Mouse (Mus musculus) embryonic facial prominence, embryonic 11.5 days (tissue): ENCODE measurements around the gene Dlat. TPM values are rescaled to one million over a fixed set of nuclear protein-coding genes. Genes with fewer than 3 reads are reported as not detected.

ENCODE experiments used
- ATAC-seq: fragments of 200-750 bp; cut with Nextera tagmentation; replicated peaks from 2 replicates; pipeline ENCODE4 v1.8.0; 2017; ENCODE audit warnings: low read depth; ENCODE audit not compliant: insufficient number of reproducible peaks, low FRiP score, low TSS enrichment
- DNase-seq: peaks from one replicate; pipeline ENCODE4 v3.0.0-alpha.2; 2015; ENCODE audit warnings: low spot score
- H3K27ac ChIP-seq: fragments of 300-500 bp; sonication (generic); replicated peaks from 2 replicates; pipeline ENCODE4 v1.5.1; 2014; ENCODE audit warnings: mild to moderate bottlenecking, low read depth, low read length, control low read depth
- H3K27me3 ChIP-seq: fragments of 300-500 bp; sonication (generic); 2 replicates; pipeline ENCODE4 v1.6.1; 2014; ENCODE audit warnings: mild to moderate bottlenecking, low read length, moderate library complexity, mixed read lengths; ENCODE audit not compliant: control insufficient read depth, insufficient read depth
- H3K36me3 ChIP-seq: fragments of 300-500 bp; sonication (generic); replicated peaks from 2 replicates; pipeline ENCODE4 v1.6.1; 2014; ENCODE audit warnings: low read depth, mild to moderate bottlenecking, low read length, moderate library complexity, mixed read lengths; ENCODE audit not compliant: control insufficient read depth, insufficient read depth
- H3K4me1 ChIP-seq: fragments of 300-500 bp; sonication (generic); 2 replicates; pipeline ENCODE4 v1.6.1; 2014; ENCODE audit warnings: low read length, mixed read lengths; ENCODE audit not compliant: control insufficient read depth, insufficient read depth
- H3K4me2 ChIP-seq: fragments of 300-500 bp; sonication (generic); 2 replicates; pipeline ENCODE4 v1.6.1; 2014; ENCODE audit warnings: low read depth, mild to moderate bottlenecking, control low read depth, low read length, moderate library complexity
- H3K4me3 ChIP-seq: fragments of 300-500 bp; sonication (generic); 2 replicates; pipeline ENCODE4 v1.5.1; 2014; ENCODE audit warnings: low read depth, low read length, control low read depth
- H3K9ac ChIP-seq: fragments of 300-500 bp; sonication (generic); replicated peaks from 2 replicates; pipeline ENCODE4 v1.6.1; 2014; ENCODE audit warnings: mild to moderate bottlenecking, control low read depth, low read length
- H3K9me3 ChIP-seq: fragments of 300-500 bp; sonication (generic); replicated peaks from 2 replicates; pipeline ENCODE4 v1.6.1; 2016; ENCODE audit warnings: mild to moderate bottlenecking, low read length, inconsistent platforms, mixed read lengths; ENCODE audit not compliant: control insufficient read depth
- WGBS: fragments of 180-500 bp; shearing (Covaris S2); extraction: QIAGEN DNeasy Blood & Tissue Kit; methylation state at CpG from one replicate; pipeline ENCODE4 v1.1.7; 2014; 5-methylcytosine and 5-hydroxymethylcytosine counted together
- polyA plus RNA-seq: library from polyadenylated mRNA; unstranded; fragments of >200 nt; fragmentation: Nextera tagmentation; extraction: Ambion mirVana; gene quantifications from 2 replicates; pipeline ENCODE4 v1.2.1, GENCODE M21; 2014

The Dlat gene
- polyA plus RNA-seq, 1 experiment from 2014 or later, result 65.6 TPM

DNA sequence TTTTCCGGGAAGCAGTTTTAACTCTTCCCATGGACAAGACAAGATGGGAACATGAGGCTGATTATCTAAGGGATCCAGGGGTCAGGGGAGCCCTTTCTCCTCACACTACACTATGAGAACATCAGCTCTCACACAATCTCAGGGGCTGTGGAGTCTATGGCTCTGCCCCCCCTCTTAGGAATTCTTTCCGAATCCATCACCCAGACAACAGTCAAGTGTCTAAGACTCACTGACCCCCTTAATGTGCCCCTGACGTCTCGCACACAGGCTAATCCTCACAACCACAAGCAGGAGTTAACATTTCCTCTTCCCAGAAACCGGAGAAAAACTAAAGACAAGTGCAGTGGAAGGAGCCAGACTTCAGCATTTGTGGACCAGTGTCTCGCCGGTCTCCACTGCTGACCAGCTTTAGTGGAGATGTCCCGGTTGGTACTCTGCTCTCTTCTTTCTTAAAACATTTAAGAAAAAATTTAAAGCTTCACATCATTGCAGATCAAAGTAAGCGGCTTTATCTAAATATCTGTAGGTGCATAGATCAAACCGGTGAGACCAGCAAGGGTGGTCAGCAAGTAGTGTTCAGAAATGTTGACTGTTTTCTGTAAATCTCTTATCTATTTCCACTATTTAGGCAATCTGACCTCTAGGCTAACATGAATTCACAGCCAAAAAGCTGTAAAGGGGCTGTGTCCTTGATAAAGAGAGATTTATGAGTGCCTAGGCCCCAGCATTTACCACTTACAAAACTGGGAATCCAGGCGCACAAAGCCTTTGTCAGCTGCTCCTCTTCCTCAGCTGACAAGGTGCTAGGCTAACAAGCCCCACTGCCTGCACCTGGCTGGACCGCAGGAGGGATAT, 37.5 kb upstream of the Dlat start:
- DNase-seq, result no peak
- peaks cover 4% of the 10 kb centered on the region; the same call in 1 of the 2 replicates for H3K4me1 ChIP-seq
- 63% methylated on average over 12 of the region's 12 CpGs for WGBS
- H3K4me2 ChIP-seq, result peak overlapping the region; percentile 43
- peaks cover 3% of the 10 kb centered on the region; the same call in 1 of the 2 replicates for H3K27me3 ChIP-seq
- H3K4me3 ChIP-seq, result no peak overlapping the region
- H3K36me3 ChIP-seq, result peaks cover under 1% of the 10 kb centered on the region; the same call in 1 of the 2 replicates
- H3K9ac ChIP-seq, result peak overlapping the region; percentile 50; the same call in 1 of the 2 replicates
- no peaks in the 10 kb centered on the region for H3K9me3 ChIP-seq
- H3K27ac ChIP-seq, result no peak overlapping the region
- no peak for ATAC-seq

DNA sequence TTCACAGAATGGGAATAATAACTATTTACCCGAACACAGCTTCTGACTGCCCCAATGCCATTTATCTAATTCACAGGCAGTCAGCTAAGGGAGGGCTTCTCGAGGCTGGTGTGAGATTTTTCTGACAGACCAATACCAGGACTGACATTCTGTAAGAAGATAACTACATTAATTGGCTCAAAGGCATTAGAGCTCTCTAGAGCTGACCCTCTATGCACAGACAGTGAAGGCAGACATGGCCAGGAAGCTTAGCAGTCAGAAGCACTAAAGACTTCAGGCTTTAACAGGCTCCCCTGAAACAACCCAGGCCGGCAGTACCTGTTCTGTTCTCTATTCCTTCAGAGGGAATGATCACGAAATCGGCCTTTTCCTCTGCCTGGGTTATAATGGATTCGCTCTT, 35.6 kb upstream of the Dlat start:
- H3K27me3 ChIP-seq, result peaks cover 3% of the 10 kb centered on the region; the same call in 1 of the 2 replicates
- H3K27ac ChIP-seq, result no peak overlapping the region
- H3K4me2 ChIP-seq, result no peak overlapping the region
- H3K9ac ChIP-seq, result no peak overlapping the region
- H3K9me3 ChIP-seq, result no peaks in the 10 kb centered on the region
- 86% methylated on average over 6 of the region's 6 CpGs for WGBS
- no peak for DNase-seq
- no peak for ATAC-seq
- peaks cover 4% of the 10 kb centered on the region; the same call in 1 of the 2 replicates for H3K4me1 ChIP-seq
- H3K36me3 ChIP-seq, result peaks cover 3% of the 10 kb centered on the region; the same call in 1 of the 2 replicates
- H3K4me3 ChIP-seq, result no peak overlapping the region

DNA sequence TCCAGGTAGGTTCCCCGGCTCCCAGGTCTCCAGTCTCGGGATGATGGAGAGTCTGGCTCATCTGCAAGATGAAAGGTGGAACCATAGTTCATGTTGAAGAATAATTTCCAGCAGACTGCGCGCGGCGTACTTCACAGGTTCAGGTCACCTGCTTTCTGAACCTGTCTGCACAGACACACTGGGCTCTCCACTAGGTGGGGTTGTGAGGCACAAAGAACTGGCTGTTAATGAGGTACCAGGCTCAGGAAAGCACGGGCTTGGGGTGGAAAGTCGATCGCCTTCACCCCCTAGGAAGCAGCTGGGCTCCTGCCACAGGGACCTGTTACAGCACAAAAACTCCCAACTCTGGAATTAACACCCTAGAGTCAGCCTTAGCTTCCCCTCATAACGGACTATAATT, 34.1 kb upstream of the Dlat start:
- Histone ChIP-seq H3K36me3 (peaks cover 3% of the 10 kb centered on the region; the same call in 1 of the 2 replicates), H3K9ac (no peak overlapping the region), H3K4me1 (peaks cover 4% of the 10 kb centered on the region; the same call in 1 of the 2 replicates), H3K27me3 (no peaks in the 10 kb centered on the region), H3K9me3 (no peaks in the 10 kb centered on the region), H3K4me3 (no peak overlapping the region), H3K27ac (no peak overlapping the region), H3K4me2 (no peak overlapping the region)
- WGBS, result 25% methylated on average over 10 of the region's 10 CpGs
- DNase-seq (peak; percentile 68), ATAC-seq (no peak)

DNA sequence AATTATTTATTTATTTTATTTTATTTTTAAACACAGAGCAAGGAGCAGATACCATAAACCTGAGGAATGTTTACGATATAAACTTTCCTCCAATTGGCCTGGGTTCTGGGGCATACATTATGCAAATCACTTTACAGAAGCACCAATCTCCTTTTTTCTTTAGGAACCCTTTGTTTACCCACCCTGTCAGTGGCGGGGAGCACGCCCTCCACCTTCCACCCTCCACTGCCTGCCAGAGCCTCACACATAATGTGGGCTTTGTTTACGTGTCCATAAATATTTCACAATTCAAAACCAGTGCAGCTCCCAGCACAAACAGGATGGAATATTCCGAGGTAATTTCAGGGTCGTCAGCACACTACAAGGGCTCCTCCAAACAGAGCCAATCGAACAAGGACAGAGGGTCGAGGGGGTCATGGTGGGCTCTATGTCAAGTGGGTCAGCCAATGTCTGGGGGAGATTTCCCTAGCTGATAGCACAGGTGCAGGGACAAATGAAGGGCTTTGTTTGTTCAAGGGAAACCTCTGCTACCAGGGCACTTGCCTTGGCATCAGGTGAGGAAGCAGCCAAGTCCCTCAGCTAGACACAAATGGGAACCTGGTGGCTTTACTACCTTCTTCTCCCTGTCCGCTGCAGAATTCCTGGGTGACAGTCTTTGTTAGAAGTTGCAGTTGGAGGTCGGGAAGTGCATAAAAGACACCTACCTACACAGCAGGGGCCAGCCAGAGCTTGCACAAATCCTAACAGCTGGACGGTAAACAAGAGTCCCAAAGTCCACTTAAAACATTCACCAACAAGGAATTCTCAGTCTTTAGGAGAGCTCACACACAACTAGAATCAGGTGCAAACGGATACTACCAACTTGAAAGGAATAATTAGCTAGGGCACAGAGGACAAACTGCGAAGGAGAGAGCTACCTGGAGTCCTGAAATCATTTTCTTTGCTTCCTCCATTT, 33.3 kb upstream of the Dlat start:
- Histone ChIP-seq H3K9ac (no peak overlapping the region), H3K27me3 (no peaks in the 10 kb centered on the region), H3K4me3 (no peak overlapping the region), H3K4me1 (no peaks in the 10 kb centered on the region; the same call in 1 of the 2 replicates), H3K9me3 (no peaks in the 10 kb centered on the region), H3K36me3 (peaks cover 3% of the 10 kb centered on the region; the same call in 1 of the 2 replicates), H3K4me2 (no peak overlapping the region), H3K27ac (no peak overlapping the region)
- 37% methylated on average over 13 of the region's 13 CpGs for WGBS
- no peak for ATAC-seq
- no peak for DNase-seq

DNA sequence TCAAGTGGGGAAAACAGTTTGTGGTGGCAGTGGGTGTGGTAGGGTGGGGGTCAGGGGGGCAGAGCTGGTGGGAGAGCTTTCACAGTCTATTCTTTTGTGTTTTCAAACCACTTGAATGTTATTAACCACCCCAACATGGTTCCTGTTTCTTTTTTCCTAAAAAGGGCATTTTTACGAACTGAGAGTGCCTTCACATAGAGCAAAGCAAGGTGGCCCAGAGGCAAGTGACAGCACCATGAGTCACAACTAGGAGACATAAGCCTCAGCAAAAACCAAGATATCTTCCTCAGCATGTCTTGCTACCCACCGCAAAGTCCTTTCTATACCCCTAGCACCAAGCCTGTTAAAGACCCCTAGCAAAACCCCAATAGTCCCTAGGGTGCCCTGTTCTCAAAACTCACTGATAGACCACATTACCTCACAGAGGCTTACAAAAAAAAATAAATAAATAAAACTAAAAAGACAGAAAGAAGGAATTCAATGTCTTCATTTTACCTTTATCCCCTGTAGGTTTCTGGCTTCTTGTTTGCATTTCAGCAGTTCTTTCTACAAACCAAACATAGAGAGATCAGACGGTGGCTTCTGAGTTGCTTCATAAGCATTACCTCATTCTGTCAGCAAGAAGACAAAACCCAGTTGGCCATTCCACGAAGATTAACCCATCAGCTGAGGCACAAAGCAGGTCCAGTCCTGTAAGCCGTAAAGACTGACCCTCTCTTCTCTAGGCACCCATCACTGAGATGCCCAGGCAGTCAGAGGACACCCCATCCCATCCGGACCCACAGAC, 27.5 kb upstream of the Dlat start:
- Histone ChIP-seq H3K4me3 (no peak overlapping the region), H3K9ac (no peak overlapping the region), H3K4me1 (no peaks in the 10 kb centered on the region), H3K4me2 (no peak overlapping the region), H3K27me3 (no peaks in the 10 kb centered on the region), H3K27ac (no peak overlapping the region), H3K36me3 (0 out of 2 replicates have a peak, but pooled peaks cover 2% of the 10 kb centered on the region), H3K9me3 (no peaks in the 10 kb centered on the region)
- WGBS, result 78% methylated on average over 6 of the region's 6 CpGs
- DNase-seq (no peak), ATAC-seq (no peak)

DNA sequence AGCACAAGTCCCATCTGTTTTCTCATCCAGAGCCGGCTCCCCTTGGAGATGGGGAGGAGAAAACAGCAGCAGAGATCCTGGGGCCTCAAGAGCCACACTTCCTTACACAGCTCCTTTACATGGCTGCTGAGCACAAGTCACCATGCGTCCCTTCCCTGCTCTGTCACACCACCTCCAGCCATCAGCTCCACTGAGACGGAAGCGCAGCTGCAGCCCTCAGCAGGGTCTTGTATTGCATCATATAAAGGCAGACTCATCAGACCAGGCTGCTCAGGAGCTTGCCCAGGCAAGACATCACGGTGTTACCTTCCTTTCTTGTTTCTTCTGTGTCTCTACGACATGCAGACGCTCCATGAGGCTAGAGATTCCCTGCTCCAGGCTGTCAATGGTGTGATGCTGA, 22.1 kb upstream of the Dlat start:
- Histone ChIP-seq H3K9me3 (no peaks in the 10 kb centered on the region), H3K27ac (no peak overlapping the region), H3K27me3 (no peaks in the 10 kb centered on the region), H3K4me2 (no peak overlapping the region), H3K9ac (no peak overlapping the region), H3K4me3 (no peak overlapping the region), H3K4me1 (no peaks in the 10 kb centered on the region), H3K36me3 (no peaks in the 10 kb centered on the region)
- DNase-seq, result no peak
- no peak for ATAC-seq
- 73% methylated on average over 7 of the region's 7 CpGs for WGBS

DNA sequence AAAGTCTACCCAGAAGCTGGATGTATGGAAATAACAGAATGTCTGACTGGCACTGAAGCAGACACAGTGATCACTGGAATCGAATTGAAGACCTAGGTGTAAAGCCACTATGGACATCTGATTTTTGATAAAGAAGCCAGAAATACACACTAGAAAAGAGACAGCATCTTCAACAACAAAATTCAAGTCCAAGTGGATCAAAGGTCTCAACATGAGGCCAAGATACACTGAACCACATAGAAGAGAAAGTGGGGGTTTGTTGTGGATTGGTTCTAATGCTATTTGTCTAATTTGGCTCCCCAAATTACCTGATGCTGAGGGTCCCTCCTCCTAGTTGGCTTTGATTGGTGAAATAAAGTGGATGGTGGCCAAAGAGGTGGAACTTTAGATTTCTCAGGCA, 19.8 kb upstream of the Dlat start:
- Histone ChIP-seq H3K36me3 (no peaks in the 10 kb centered on the region), H3K27me3 (no peaks in the 10 kb centered on the region), H3K4me1 (no peaks in the 10 kb centered on the region), H3K9ac (no peak overlapping the region), H3K4me3 (no peak overlapping the region), H3K27ac (no peak overlapping the region), H3K4me2 (no peak overlapping the region), H3K9me3 (no peaks in the 10 kb centered on the region)
- no peak for DNase-seq
- no peak for ATAC-seq
- 94% methylated on average over 1 of the region's 1 CpGs for WGBS
